Mouse (Mus musculus): Measurements from ENCODE around the gene Sgsm3.

Sgsm3 gene

DNA sequence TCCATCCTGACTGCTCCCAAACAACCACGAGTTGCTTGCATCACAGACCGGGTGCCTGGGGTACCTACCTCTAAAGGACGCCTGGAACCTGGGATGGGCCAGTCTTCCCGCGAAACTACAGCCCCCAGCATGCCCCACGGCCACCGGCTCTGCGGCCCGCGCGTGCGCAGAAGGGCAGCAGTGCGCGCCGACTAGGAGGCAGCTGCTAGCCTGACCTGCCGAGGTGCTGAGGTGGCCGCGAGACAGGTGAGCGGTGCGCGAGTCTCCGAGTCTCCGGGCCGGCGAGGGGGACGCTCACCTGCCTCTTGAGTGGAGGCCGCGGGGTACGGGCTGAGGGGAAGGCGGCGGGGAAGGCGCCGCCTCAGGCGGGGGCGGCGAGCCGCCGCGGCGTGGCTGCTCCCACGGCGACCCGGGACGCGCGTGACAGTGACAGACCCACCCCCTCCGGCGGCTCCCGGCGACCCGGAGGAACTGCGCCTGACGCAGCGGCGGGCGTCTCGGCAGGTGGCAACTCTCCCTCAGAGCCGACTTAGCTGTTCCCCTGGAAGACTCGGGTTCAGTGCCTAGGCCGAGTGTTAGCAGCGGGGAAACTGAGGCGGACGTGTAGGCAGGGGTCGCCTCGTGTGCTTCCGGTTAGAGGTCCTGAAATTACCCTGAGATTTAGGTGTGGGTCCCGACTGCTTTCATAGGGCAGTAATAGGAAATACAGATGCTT is at the start of gene Sgsm3:
Sgsm3 (plus strand) TSS at position 146 of the 715 bp plus-strand sequence.
- in situ Hi-C loops (cut with MboI, MseI), result no loop called here

DNA sequence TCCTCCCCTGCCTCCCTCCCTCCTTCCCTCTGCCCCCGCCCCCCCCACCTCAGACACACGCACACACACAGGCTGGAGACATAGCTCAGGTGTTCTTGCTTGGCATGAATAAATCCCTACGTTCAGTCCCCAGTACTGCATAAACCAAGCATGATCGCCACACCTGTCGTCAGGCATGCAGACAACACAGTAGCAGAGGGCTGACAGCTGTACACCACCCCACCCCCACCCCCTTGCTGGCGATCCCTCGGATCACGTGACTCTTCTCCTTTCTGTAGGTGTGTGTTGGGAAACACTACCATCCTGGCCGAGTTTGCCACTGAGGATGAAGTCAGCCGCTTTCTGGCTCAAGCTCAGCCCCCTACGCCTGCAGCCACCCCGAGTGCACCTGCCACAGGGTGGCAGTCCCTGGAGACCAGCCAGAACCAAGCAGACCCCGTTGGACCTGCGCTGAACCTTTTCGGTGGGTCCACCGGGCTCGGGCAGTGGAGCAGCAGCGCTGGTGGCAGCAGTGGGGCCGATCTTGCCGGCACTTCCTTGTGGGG is 48.7 kb upstream of the Sgsm3 start:
- in situ Hi-C loops (cut with MboI, MseI), result no loop called here

DNA sequence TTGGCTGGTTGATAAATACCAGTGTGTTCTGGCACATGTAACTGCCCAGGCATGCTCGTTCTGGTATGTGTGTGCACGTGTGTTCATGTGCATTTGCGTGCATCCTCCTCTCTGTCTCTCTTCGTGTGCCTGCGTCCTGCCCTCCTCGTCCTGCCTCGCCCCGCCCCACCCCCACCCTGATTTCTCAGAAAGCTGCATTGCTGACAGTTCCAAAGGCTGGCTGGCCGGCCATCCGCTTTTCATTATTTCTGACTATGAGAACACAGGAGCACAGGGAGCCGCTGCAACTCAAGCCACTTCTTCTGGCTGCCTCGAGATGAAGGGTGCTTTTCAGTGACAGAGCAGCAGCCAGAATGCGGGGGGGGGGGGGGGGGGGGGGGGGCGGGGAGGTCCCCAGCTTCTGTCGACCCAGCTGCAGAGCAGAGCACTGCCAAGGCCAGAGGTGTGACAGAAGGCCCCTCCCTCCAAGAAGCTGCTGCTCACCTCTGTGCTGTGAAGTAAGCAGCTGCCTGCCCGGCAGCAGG is 47.5 kb upstream of the Sgsm3 start:
- in situ Hi-C loops (cut with MboI, MseI), result loop anchor here (10.0 kb wide), 1 partner anchor 195 kb away; no protein-coding TSS in a partner anchor

- in situ Hi-C loops (cut with MboI, MseI), result loop anchor here (10.0 kb wide), 1 partner anchor 196 kb away; no protein-coding TSS in a partner anchor
These were observed 46.8 kb upstream of the Sgsm3 start for GRCm38 (mm10) chr15:80930676-80931320.

- in situ Hi-C loops (cut with MboI, MseI), result loop anchor here (10.0 kb wide), 1 partner anchor 197 kb away; no protein-coding TSS in a partner anchor
These were observed 46.1 kb upstream of the Sgsm3 start for GRCm38 (mm10) chr15:80931345-80931960.

- in situ Hi-C loops (cut with MboI, MseI), result loop anchor here (10.0 kb wide), 1 partner anchor 200 kb away; no protein-coding TSS in a partner anchor
These were observed 42.7 kb upstream of the Sgsm3 start for GRCm38 (mm10) chr15:80934841-80935240.

GRCm38 (mm10) chr15:80936686-80937085 is 40.9 kb upstream of the Sgsm3 start:
- in situ Hi-C loops (cut with MboI, MseI), result loop anchor here (10.0 kb wide), 1 partner anchor 202 kb away; no protein-coding TSS in a partner anchor

DNA sequence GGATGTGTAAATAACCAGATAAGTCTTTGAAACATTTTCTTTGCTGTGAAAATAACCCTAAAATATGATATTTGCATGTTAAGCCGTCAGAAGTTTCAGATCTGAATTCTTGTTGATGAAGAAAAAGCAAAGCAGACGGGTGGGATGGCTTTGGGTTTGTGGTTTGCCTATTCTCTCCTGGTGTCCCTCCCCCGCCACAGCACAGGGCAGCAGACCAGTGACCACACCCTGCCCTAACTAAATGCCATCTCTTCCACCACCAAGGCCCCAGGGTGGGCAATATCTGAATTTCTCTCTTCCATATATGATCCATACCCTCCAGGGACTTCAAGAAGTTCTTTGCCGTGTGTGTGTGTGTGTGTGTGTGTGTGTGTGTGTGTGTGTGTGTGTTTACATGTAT is 39.0 kb upstream of the Sgsm3 start:
- in situ Hi-C loops (cut with MboI, MseI), result loop anchor here (10.0 kb wide), 1 partner anchor 204 kb away; no protein-coding TSS in a partner anchor

- in situ Hi-C loops (cut with MboI, MseI), result loop anchor here (10.0 kb wide), 1 partner anchor 205 kb away; no protein-coding TSS in a partner anchor
These were observed 38.2 kb upstream of the Sgsm3 start for GRCm38 (mm10) chr15:80939401-80939800.

- in situ Hi-C loops (cut with MboI, MseI), result no loop called here
These were observed 36.0 kb upstream of the Sgsm3 start for GRCm38 (mm10) chr15:80941468-80942040.

GRCm38 (mm10) chr15:80945851-80946250 is 31.7 kb upstream of the Sgsm3 start:
- in situ Hi-C loops (cut with MboI, MseI), result loop anchor here (5.0 kb wide), 1 partner anchor 239 kb away; no protein-coding TSS in a partner anchor

GRCm38 (mm10) chr15:80948145-80949135 is 29.1 kb upstream of the Sgsm3 start, which contains the start of gene Adsl:
Gene Adsl, plus strand, starts transcription at chr15:80948490.
- in situ Hi-C loops (cut with MboI, MseI), result loop anchor here (5.0 kb wide), 1 partner anchor 241 kb away; no protein-coding TSS in a partner anchor

GRCm38 (mm10) chr15:80949431-80949830 is 28.1 kb upstream of the Sgsm3 start:
- in situ Hi-C loops (cut with MboI, MseI), result loop anchor here (5.0 kb wide), 1 partner anchor 242 kb away; no protein-coding TSS in a partner anchor

DNA sequence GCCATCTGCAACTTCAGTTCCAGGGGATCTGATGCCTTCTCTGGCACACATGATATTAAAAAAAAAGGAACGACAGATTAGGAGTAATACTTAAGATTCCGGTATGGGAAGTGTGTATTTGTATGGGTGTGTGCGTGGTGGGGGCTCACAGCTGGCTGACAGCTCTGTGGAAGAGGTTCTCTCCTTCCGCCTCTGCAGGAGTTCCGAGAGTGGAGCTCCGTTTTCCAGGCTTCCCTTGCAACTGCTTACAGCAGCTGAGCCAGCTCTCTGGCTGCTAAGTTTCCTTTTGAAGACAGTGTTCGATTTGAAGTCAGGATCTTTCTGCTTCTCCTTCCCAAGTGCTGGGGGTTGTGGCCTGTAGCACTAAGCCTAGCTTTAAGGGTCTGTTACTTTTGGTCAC is 27.5 kb upstream of the Sgsm3 start:
- in situ Hi-C loops (cut with MboI, MseI), result loop anchor here (25.0 kb wide), 1 partner anchor 687 kb away; no protein-coding TSS in a partner anchor

GRCm38 (mm10) chr15:80953971-80954370 is 23.6 kb upstream of the Sgsm3 start:
- in situ Hi-C loops (cut with MboI, MseI), result loop anchor here (25.0 kb wide), 1 partner anchor 683 kb away; no protein-coding TSS in a partner anchor

DNA sequence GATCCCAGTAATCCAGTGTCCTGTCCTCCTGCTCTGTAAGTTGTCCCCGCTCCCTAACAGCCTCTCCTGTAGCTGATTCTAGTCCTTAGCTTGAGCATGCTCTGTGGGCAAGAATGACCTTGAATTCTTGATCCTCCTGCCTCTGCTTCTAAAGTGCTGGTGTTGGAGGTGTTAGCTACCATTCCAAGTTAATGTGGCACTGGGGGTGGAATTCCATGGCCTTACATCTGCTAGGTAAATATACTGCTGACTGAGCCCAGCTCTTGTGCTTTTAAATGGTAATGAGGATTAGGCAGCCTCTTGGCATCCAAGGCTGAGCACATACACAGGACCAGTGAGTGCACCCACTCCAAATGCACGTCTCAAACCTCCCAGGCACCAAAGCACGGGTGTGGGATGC is 22.7 kb upstream of the Sgsm3 start:
- in situ Hi-C loops (cut with MboI, MseI), result loop anchor here (5.0 to 25.0 kb wide), 2 partner anchors 38 to 682 kb away; no protein-coding TSS in a partner anchor

- in situ Hi-C loops (cut with MboI, MseI), result loop anchor here (5.0 to 25.0 kb wide), 2 partner anchors 39 to 681 kb away; no protein-coding TSS in a partner anchor
These were observed 21.6 kb upstream of the Sgsm3 start for GRCm38 (mm10) chr15:80955836-80956438.

DNA sequence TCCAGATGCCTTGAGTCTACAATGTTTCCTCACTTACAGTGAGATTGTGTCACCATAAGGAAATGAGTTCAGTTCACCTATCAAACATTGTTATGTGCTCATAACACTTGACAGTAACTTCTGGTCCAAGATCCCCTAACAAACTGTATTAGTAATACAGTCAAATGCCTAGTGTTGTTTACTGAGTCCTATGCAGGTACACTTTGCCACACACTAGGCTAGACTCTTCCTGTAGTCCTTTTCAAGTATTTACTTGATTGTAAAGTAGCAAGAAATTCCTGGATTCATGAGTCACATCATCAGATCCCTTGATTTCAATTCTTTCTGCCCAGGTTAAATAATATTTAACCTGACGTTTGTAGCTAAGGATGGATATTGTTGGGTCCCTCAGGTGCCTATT is 8.2 kb upstream of the Sgsm3 start:
- in situ Hi-C loops (cut with MboI, MseI), result loop anchor here (25.0 kb wide), 1 partner anchor 668 kb away; no protein-coding TSS in a partner anchor

GRCm38 (mm10) chr15:80974311-80974710 is 3.3 kb upstream of the Sgsm3 start:
- in situ Hi-C loops (cut with MboI, MseI), result loop anchor here (25.0 kb wide), 1 partner anchor 663 kb away; no protein-coding TSS in a partner anchor

All from T-helper 1 cell (primary cell).